Mouse (Mus musculus): Measurements from ENCODE around the gene Tmod2.

DNA sequence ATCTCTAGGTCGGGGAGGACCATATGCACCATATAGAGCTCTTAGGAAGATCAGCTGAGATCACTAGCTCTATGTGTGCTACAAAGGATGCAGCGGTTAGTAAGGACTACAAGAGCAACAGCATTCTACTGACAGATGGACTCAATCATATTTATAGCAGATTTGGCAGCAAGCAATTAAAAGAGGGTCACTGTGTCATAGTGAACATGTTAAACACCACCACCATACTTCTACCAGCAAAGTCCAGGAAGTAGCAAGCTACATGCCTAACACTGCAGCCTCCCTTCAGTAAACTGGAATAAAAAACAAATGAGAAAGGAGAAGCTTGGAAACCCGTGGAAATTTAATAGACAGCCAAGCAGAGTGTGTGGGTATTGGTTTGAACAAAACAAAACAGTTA lies 5.4 kb upstream of the Tmod2 start:
- no peak for TF ChIP-seq CTCF (IDR thresholded peaks at IDR 0.05; ENCODE audit: borderline replicate concordance, control insufficient read depth, extremely low read depth, insufficient read depth, low read length, poor library complexity)
- no peak for TF ChIP-seq POLR2A (IDR thresholded peaks at IDR 0.05; ENCODE audit: control insufficient read depth, extremely low read depth, insufficient read depth, low read length, poor library complexity)
